Mouse (Mus musculus) stomach, postnatal 0 days (tissue): ENCODE measurements at regions not wholly inside any gene's neighbourhood (a gene's known extent, or its start where the extent isn't known, plus 50 kb on each side); places are given as distances from the start of the nearest gene placed in this dataset.

Experiments
- ATAC-seq: fragments of 200-750 bp; cut with Nextera tagmentation; 2 replicates; pipeline ENCODE4 v1.8.0; 2017; ENCODE audit not compliant: low FRiP score, low TSS enrichment
- DNase-seq: peaks from one replicate; pipeline ENCODE4 v3.0.0-alpha.2; 2016; ENCODE audit warnings: low spot score
- H3K27ac ChIP-seq: fragments of 300-500 bp; sonication (generic); replicated peaks from 2 replicates; pipeline ENCODE4 v1.5.1; 2014; ENCODE audit warnings: mild to moderate bottlenecking, control low read depth
- H3K27me3 ChIP-seq: fragments of 300-500 bp; sonication (generic); 2 replicates; pipeline ENCODE4 v1.6.1; 2014; ENCODE audit warnings: low read length; ENCODE audit not compliant: control insufficient read depth, insufficient read depth
- H3K36me3 ChIP-seq: fragments of 300-500 bp; sonication (generic); 2 replicates; pipeline ENCODE4 v1.6.1; 2014; ENCODE audit warnings: low read length, mixed read lengths; ENCODE audit not compliant: control insufficient read depth, insufficient read depth
- H3K4me1 ChIP-seq: fragments of 300-500 bp; sonication (generic); replicated peaks from 2 replicates; pipeline ENCODE4 v1.6.1; 2014; ENCODE audit warnings: antibody characterized with exemption; ENCODE audit not compliant: control insufficient read depth, insufficient read depth
- H3K4me2 ChIP-seq: fragments of 300-500 bp; sonication (generic); replicated peaks from 2 replicates; pipeline ENCODE4 v1.6.1; 2014; ENCODE audit warnings: low read depth, mild to moderate bottlenecking, control low read depth, moderate library complexity
- H3K4me3 ChIP-seq: fragments of 300-500 bp; sonication (generic); 2 replicates; pipeline ENCODE4 v1.5.1; 2014; ENCODE audit warnings: low read depth, low read length, control low read depth
- H3K9ac ChIP-seq: fragments of 300-500 bp; sonication (generic); 2 replicates; pipeline ENCODE4 v1.6.1; 2014; ENCODE audit warnings: mild to moderate bottlenecking, low read length, control low read depth, mixed read lengths
- H3K9me3 ChIP-seq: fragments of 300-500 bp; sonication (generic); 2 replicates; pipeline ENCODE4 v1.6.1; 2016; ENCODE audit warnings: low read length; ENCODE audit not compliant: control insufficient read depth
- CTCF ChIP-seq: IDR thresholded peaks from 2 replicates; pipeline ENCODE4 v1.5.1; 2016; ENCODE audit warnings: antibody characterized with exemption, low read depth, mild to moderate bottlenecking, moderate library complexity
- EP300 ChIP-seq: optimal IDR thresholded peaks from 2 replicates; pipeline ENCODE3; 2016; ENCODE audit warnings: antibody characterized with exemption
- WGBS: fragments of 180-500 bp; shearing (Covaris S2); extraction: QIAGEN DNeasy Blood & Tissue Kit; methylation state at CpG from one replicate; pipeline ENCODE4 v1.1.7; 2014; 5-methylcytosine and 5-hydroxymethylcytosine counted together

DNA sequence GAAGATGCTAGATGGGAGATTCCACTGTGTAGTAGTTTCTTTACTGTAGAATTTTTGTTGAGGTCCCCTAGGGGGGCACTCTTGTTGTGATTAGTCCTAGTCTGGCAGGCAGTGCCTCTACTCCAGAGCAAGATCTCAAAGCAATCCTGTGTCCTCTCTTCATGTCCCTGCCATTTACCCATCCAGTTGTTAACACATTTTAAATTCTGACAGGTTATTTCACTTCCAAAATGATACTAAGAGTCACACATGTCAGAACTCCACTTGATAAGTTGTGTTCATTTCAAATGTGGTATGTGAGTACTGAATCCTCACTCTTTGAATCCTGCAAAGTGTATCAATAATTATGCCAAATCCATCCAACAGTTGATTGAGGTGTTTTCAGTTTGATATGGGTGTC, 530.6 kb downstream of the Prkd1 start:
- no peak for ATAC-seq
- Histone ChIP-seq H3K36me3 (no peaks in the 10 kb centered on the region), H3K4me2 (no peak overlapping the region)

DNA sequence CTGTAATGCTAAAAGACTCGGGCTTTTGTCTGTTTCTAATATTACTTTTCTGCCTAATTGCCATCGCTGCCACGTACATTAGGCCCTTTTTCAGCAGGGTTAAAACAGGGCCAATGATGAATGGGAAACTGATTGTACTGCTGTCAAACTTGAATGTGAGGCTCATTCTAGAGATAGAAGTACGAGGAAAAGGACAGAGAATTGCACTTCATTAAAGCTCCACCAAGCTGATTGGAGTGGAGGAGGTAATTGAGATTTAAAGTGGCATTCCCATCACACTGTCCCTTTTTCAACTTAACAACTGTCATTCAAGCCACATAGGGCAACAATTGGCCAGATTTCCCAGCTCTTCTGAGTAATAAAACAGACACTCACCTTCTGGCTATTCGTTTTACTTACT, 526.8 kb downstream of the Prkd1 start:
- Histone ChIP-seq H3K4me2 (no peak overlapping the region), H3K4me1 (no peaks in the 10 kb centered on the region), H3K9ac (no peak overlapping the region), H3K27ac (no peak overlapping the region), H3K27me3 (no peaks in the 10 kb centered on the region), H3K36me3 (no peaks in the 10 kb centered on the region), H3K9me3 (no peaks in the 10 kb centered on the region), H3K4me3 (no peak overlapping the region)
- 64% methylated on average over 5 of the region's 5 CpGs for WGBS
- ATAC-seq (no peak), DNase-seq (no peak)
- no peak for TF ChIP-seq EP300
- TF ChIP-seq CTCF, result no peak

More for the DNA sequence above, 530.6 kb downstream of the Prkd1 start:
- Histone ChIP-seq H3K9ac (no peak overlapping the region), H3K27ac (no peak overlapping the region), H3K4me3 (no peak overlapping the region), H3K27me3 (no peaks in the 10 kb centered on the region), H3K4me1 (no peaks in the 10 kb centered on the region), H3K9me3 (no peaks in the 10 kb centered on the region)
- TF ChIP-seq EP300 (no peak), CTCF (no peak)
- no peak for DNase-seq

DNA sequence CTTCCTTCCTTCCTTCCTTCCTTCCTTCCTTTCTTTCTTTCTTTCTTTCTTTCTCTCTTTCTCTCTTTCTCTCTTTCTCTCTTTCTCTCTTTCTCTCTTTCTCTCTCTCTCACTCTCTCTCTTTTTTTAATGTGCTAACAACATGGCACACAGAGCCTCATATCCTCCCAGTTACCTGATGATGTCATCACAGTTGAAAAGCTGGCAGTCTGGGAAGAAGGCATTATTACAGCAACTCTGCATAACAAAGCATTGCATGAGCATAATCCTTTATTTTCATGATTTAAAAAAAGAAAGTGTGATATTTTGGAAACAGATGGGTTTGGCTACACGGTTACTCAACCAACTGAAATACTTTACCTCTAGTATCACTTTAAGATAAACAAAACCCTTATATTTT, 525.9 kb downstream of the Prkd1 start:
- H3K27ac ChIP-seq, result no peak overlapping the region
- no peaks in the 10 kb centered on the region for H3K27me3 ChIP-seq
- 63% methylated on average over 1 of the region's 1 CpGs for WGBS
- no peak for TF ChIP-seq CTCF
- TF ChIP-seq EP300, result no peak
- no peaks in the 10 kb centered on the region for H3K9me3 ChIP-seq
- H3K4me2 ChIP-seq, result no peak overlapping the region
- H3K4me3 ChIP-seq, result no peak overlapping the region
- no peak for ATAC-seq
- no peak overlapping the region for H3K9ac ChIP-seq
- no peaks in the 10 kb centered on the region for H3K36me3 ChIP-seq
- DNase-seq, result no peak
- no peaks in the 10 kb centered on the region for H3K4me1 ChIP-seq

DNA sequence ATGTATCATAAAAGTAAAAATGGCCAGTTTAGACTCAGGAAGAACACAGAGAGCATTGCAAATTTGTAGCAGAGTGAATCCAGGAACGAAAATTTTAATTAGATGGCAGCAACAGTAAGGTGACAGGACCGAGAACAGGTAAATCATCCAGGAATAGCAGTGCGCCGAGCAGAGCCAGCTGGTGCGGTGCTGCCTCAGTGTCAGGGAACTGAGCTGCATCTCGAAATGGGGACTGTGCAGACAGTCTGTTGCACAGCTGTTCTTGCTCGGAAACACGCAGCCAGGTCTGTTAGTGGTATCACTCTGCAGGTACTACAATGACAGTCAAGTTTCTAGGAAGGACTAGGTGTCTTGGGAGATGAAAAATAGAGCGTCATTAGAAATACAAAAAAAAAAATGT, 490.8 kb downstream of the Prkd1 start:
- Histone ChIP-seq H3K27ac (no peak overlapping the region), H3K4me1 (no peaks in the 10 kb centered on the region), H3K36me3 (no peaks in the 10 kb centered on the region), H3K9me3 (no peaks in the 10 kb centered on the region), H3K4me2 (no peak overlapping the region), H3K4me3 (no peak overlapping the region), H3K27me3 (no peaks in the 10 kb centered on the region), H3K9ac (no peak overlapping the region)
- ATAC-seq, result no peak
- TF ChIP-seq CTCF (no peak), EP300 (no peak)
- 54% methylated on average over 9 of the region's 9 CpGs for WGBS
- DNase-seq, result no peak

DNA sequence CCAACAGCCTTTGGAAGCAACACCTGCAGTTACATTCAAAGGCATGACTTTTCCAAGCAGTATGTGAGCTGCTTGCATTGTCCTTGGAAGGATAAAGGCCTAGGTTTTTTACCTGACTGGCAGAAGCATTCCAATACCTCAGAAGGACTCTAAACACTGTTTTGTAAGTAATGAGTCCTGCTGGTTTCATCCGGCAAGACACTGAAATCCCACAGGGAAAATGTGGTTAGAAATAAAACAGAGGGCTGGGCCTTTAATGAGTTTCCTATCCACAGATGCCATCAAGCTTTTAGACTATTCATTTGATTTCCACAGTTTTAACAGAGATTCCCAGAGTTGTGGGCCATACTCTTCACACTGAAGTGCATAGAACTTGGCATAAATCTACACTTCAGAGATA, 461.6 kb downstream of the Prkd1 start:
- H3K4me2 ChIP-seq, result no peak overlapping the region
- no peaks in the 10 kb centered on the region for H3K27me3 ChIP-seq
- ATAC-seq (no peak), DNase-seq (no peak)
- H3K36me3 ChIP-seq, result no peaks in the 10 kb centered on the region
- TF ChIP-seq CTCF (no peak), EP300 (no peak)
- no peak overlapping the region for H3K4me3 ChIP-seq
- 77% methylated on average over 1 of the region's 1 CpGs for WGBS
- H3K4me1 ChIP-seq, result no peaks in the 10 kb centered on the region
- no peaks in the 10 kb centered on the region for H3K9me3 ChIP-seq
- no peak overlapping the region for H3K27ac ChIP-seq
- H3K9ac ChIP-seq, result no peak overlapping the region

DNA sequence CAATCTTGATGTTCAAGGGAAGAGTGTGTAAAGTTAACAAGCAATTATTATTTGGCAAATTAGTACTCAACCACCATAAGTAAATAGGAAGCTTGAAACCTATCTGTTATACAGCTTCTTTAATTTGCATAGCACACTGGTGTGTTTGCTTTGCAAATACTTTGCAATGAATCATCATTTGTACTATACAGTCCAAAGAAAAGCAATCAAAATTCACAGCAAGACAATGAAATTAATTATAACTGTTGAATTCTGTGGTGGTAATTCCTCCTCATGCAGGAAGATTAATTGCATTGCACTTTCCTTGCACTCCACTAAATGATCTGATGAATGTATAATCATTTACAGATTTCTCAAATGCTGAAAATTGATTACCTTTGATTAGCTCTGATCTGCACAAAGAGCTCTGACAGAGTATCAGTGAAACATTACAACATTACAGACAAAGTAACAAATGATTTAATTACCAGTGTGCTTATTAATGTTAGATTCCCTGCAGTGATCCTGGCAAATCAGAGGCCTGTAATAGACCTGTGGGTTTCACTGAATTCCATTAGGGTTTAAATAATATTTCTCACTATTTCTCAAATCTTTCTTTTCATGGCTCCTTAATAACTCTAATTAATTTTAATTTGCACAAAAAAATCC, 457.9 kb downstream of the Prkd1 start:
- Histone ChIP-seq H3K9ac (no peak overlapping the region), H3K27ac (no peak overlapping the region), H3K4me2 (no peak overlapping the region), H3K27me3 (no peaks in the 10 kb centered on the region), H3K9me3 (no peaks in the 10 kb centered on the region), H3K36me3 (no peaks in the 10 kb centered on the region), H3K4me3 (no peak overlapping the region), H3K4me1 (no peaks in the 10 kb centered on the region)
- TF ChIP-seq CTCF (no peak), EP300 (no peak)
- DNase-seq (no peak), ATAC-seq (no peak)
